Mouse (Mus musculus): ENCODE data around the gene Ramp2. TPM values are rescaled to one million over a fixed set of nuclear protein-coding genes. Genes with fewer than 3 reads are reported as not detected.
A peak's percentile ranks its signal among the peaks of the same experiment; 100 is the strongest.

Ramp2 gene
- polyA plus RNA-seq, 1 experiment = 20.5 TPM

- Histone ChIP-seq H3K4me3 (ENCODE audit: control insufficient read depth, insufficient read depth, low read length) (no peak overlapping the region), H3K4me1 (replicated peaks; ENCODE audit: control insufficient read depth, insufficient read depth, low read length) (no peaks in the 10 kb centered on the region), H3K36me3 (ENCODE audit: control insufficient read depth, insufficient read depth, low read length) (no peaks in the 10 kb centered on the region), H3K27ac (ENCODE audit: control insufficient read depth, insufficient read depth, low read length) (no peak overlapping the region), H3K27me3 (ENCODE audit: control insufficient read depth, insufficient read depth, low read length) (no peaks in the 10 kb centered on the region)
- no peak for DNase-seq
- TF ChIP-seq POLR2A (IDR thresholded peaks at IDR 0.05; ENCODE audit: control insufficient read depth, extremely low read depth, insufficient read depth, low read length, poor library complexity) = no peak
- no peak for TF ChIP-seq CTCF (IDR thresholded peaks at IDR 0.05; ENCODE audit: borderline replicate concordance, control insufficient read depth, extremely low read depth, insufficient read depth, low read length, poor library complexity)
Measured at GRCm38 (mm10) chr11:101234124-101234523, 11.7 kb upstream of the Ramp2 start.

GRCm38 (mm10) chr11:101235429-101235828 lies 10.4 kb upstream of the Ramp2 start:
- Histone ChIP-seq H3K4me3 (ENCODE audit: control insufficient read depth, insufficient read depth, low read length) (no peak overlapping the region), H3K27me3 (ENCODE audit: control insufficient read depth, insufficient read depth, low read length) (no peaks in the 10 kb centered on the region), H3K36me3 (ENCODE audit: control insufficient read depth, insufficient read depth, low read length) (no peaks in the 10 kb centered on the region), H3K27ac (ENCODE audit: control insufficient read depth, insufficient read depth, low read length) (no peak overlapping the region), H3K4me1 (replicated peaks; ENCODE audit: control insufficient read depth, insufficient read depth, low read length) (no peaks in the 10 kb centered on the region)
- TF ChIP-seq CTCF (IDR thresholded peaks at IDR 0.05; ENCODE audit: borderline replicate concordance, control insufficient read depth, extremely low read depth, insufficient read depth, low read length, poor library complexity) = no peak
- no peak for TF ChIP-seq POLR2A (IDR thresholded peaks at IDR 0.05; ENCODE audit: control insufficient read depth, extremely low read depth, insufficient read depth, low read length, poor library complexity)
- no peak for DNase-seq

- DNase-seq = no peak
- Histone ChIP-seq H3K4me1 (replicated peaks; ENCODE audit: control insufficient read depth, insufficient read depth, low read length) (no peaks in the 10 kb centered on the region), H3K27me3 (ENCODE audit: control insufficient read depth, insufficient read depth, low read length) (no peaks in the 10 kb centered on the region), H3K36me3 (ENCODE audit: control insufficient read depth, insufficient read depth, low read length) (no peaks in the 10 kb centered on the region), H3K27ac (ENCODE audit: control insufficient read depth, insufficient read depth, low read length) (no peak overlapping the region), H3K4me3 (ENCODE audit: control insufficient read depth, insufficient read depth, low read length) (no peak overlapping the region)
- WGBS = 97% methylated on average over 5 of the region's 5 CpGs
- TF ChIP-seq CTCF (IDR thresholded peaks at IDR 0.05; ENCODE audit: borderline replicate concordance, control insufficient read depth, extremely low read depth, insufficient read depth, low read length, poor library complexity) (no peak), POLR2A (IDR thresholded peaks at IDR 0.05; ENCODE audit: control insufficient read depth, extremely low read depth, insufficient read depth, low read length, poor library complexity) (no peak)
Measured at GRCm38 (mm10) chr11:101236782-101237181, 9.0 kb upstream of the Ramp2 start.

GRCm38 (mm10) chr11:101238071-101238647 lies 7.7 kb upstream of the Ramp2 start:
- 93% methylated on average over 5 of the region's 5 CpGs for WGBS
- Histone ChIP-seq H3K27ac (ENCODE audit: control insufficient read depth, insufficient read depth, low read length) (no peak overlapping the region), H3K36me3 (ENCODE audit: control insufficient read depth, insufficient read depth, low read length) (no peaks in the 10 kb centered on the region), H3K4me1 (replicated peaks; ENCODE audit: control insufficient read depth, insufficient read depth, low read length) (no peaks in the 10 kb centered on the region), H3K4me3 (ENCODE audit: control insufficient read depth, insufficient read depth, low read length) (no peak overlapping the region), H3K27me3 (ENCODE audit: control insufficient read depth, insufficient read depth, low read length) (no peaks in the 10 kb centered on the region)
- DNase-seq = no peak
- TF ChIP-seq POLR2A (IDR thresholded peaks at IDR 0.05; ENCODE audit: control insufficient read depth, extremely low read depth, insufficient read depth, low read length, poor library complexity) = no peak
- no peak for TF ChIP-seq CTCF (IDR thresholded peaks at IDR 0.05; ENCODE audit: borderline replicate concordance, control insufficient read depth, extremely low read depth, insufficient read depth, low read length, poor library complexity)

- Histone ChIP-seq H3K27me3 (ENCODE audit: control insufficient read depth, insufficient read depth, low read length) (peaks cover 16% of the 10 kb centered on the region), H3K4me1 (replicated peaks; ENCODE audit: control insufficient read depth, insufficient read depth, low read length) (peaks cover 6% of the 10 kb centered on the region), H3K36me3 (ENCODE audit: control insufficient read depth, insufficient read depth, low read length) (no peaks in the 10 kb centered on the region), H3K27ac (ENCODE audit: control insufficient read depth, insufficient read depth, low read length) (no peak overlapping the region), H3K4me3 (ENCODE audit: control insufficient read depth, insufficient read depth, low read length) (no peak overlapping the region)
- DNase-seq = no peak
- WGBS = 93% methylated on average over 4 of the region's 4 CpGs
- TF ChIP-seq POLR2A (IDR thresholded peaks at IDR 0.05; ENCODE audit: control insufficient read depth, extremely low read depth, insufficient read depth, low read length, poor library complexity) (no peak), CTCF (IDR thresholded peaks at IDR 0.05; ENCODE audit: borderline replicate concordance, control insufficient read depth, extremely low read depth, insufficient read depth, low read length, poor library complexity) (no peak)
Measured at GRCm38 (mm10) chr11:101245071-101245470, 757 bp upstream of the Ramp2 start.

GRCm38 (mm10) chr11:101246702-101247012 lies 829 bp downstream of the Ramp2 start:
- TF ChIP-seq CTCF (IDR thresholded peaks at IDR 0.05; ENCODE audit: borderline replicate concordance, control insufficient read depth, extremely low read depth, insufficient read depth, low read length, poor library complexity) = no peak
- no peak for TF ChIP-seq POLR2A (IDR thresholded peaks at IDR 0.05; ENCODE audit: control insufficient read depth, extremely low read depth, insufficient read depth, low read length, poor library complexity)
- H3K27ac ChIP-seq (ENCODE audit: control insufficient read depth, insufficient read depth, low read length) = no peak overlapping the region
- H3K36me3 ChIP-seq (ENCODE audit: control insufficient read depth, insufficient read depth, low read length) = no peaks in the 10 kb centered on the region
- 32% methylated on average over 7 of the region's 7 CpGs for WGBS
- H3K4me1 ChIP-seq (replicated peaks; ENCODE audit: control insufficient read depth, insufficient read depth, low read length) = peaks cover 6% of the 10 kb centered on the region
- no peak for DNase-seq
- H3K27me3 ChIP-seq (ENCODE audit: control insufficient read depth, insufficient read depth, low read length) = peaks cover 16% of the 10 kb centered on the region
- H3K4me3 ChIP-seq (ENCODE audit: control insufficient read depth, insufficient read depth, low read length) = peak overlapping the region; percentile 30

GRCm38 (mm10) chr11:101247521-101248030 lies 1.7 kb downstream of the Ramp2 start:
- Histone ChIP-seq H3K4me1 (replicated peaks; ENCODE audit: control insufficient read depth, insufficient read depth, low read length) (peaks cover 6% of the 10 kb centered on the region), H3K27ac (ENCODE audit: control insufficient read depth, insufficient read depth, low read length) (no peak overlapping the region), H3K36me3 (ENCODE audit: control insufficient read depth, insufficient read depth, low read length) (no peaks in the 10 kb centered on the region), H3K27me3 (ENCODE audit: control insufficient read depth, insufficient read depth, low read length) (peaks cover 16% of the 10 kb centered on the region), H3K4me3 (ENCODE audit: control insufficient read depth, insufficient read depth, low read length) (no peak overlapping the region)
- no peak for DNase-seq
- TF ChIP-seq CTCF (IDR thresholded peaks at IDR 0.05; ENCODE audit: borderline replicate concordance, control insufficient read depth, extremely low read depth, insufficient read depth, low read length, poor library complexity) = no peak
- no peak for TF ChIP-seq POLR2A (IDR thresholded peaks at IDR 0.05; ENCODE audit: control insufficient read depth, extremely low read depth, insufficient read depth, low read length, poor library complexity)
- WGBS = 93% methylated on average over 6 of the region's 6 CpGs

Data from thymus, adult 2 months (tissue).